ENCODE assay signal across 8 mouse cellular contexts in the genomic region with DNA sequence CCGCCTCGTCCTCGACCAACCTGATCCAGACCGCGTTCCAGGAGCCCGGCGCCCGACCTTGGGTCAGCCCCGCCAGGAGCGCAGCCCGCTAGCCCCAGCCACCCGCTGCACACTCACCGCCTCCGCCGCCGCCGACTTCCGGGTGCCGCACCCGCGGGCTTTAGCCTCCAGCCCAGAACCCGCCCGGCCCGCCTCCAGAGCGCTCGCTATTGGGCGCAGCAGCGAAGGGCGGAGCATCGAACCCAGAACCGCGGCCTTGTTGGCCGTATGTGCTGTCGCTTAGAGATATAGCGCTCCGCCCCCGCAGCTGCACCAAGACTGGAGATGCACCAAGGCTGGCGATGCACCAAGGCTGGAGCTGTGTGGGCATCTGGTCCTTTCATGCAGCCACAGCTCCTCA. TPM values are rescaled to one million over a fixed set of nuclear protein-coding genes. Genes with fewer than 3 reads are reported as not detected.
DNase-seq lines count a peak whose midpoint lies in the region; ATAC-seq lines count a peak whose summit lies in the region.

No protein-coding gene starts in this region.

- H3K27ac ChIP-seq in brown adipose tissue, adult 24 weeks (replicated peaks; ENCODE audit: low read depth, low read length): no peak overlapping the region; the same call in 1 of the 2 replicates
- H3K27ac ChIP-seq in heart, embryonic 14.5 days (replicated peaks in 1 of 2; ENCODE audit: control insufficient read depth in 1 of 2, insufficient read depth in 1 of 2, low read depth in 2 of 2, low read length in 2 of 2): peak overlapping the region; percentile 31 to 34; a peak in 2 of 4 replicates
- H3K27ac ChIP-seq in liver, embryonic 13.5 days: peak overlapping the region; percentile 90
- no peak overlapping the region for H3K27ac ChIP-seq in stomach, embryonic 16.5 days (ENCODE audit: low read length)

- H3K4me1 ChIP-seq in brown adipose tissue, adult 24 weeks (ENCODE audit: control insufficient read depth, insufficient read depth, insufficient read length, low read length): peaks cover 9% of the 10 kb centered on the region
- H3K4me1 ChIP-seq in heart, embryonic 14.5 days (ENCODE audit: control insufficient read depth in 2 of 2, insufficient read depth in 2 of 2, low read length in 2 of 2): peaks cover 14 to 44% of the 10 kb centered on the region in 2 experiments
- peaks cover 70% of the 10 kb centered on the region for H3K4me1 ChIP-seq in liver, embryonic 13.5 days (replicated peaks)
- H3K4me1 ChIP-seq in stomach, embryonic 16.5 days (ENCODE audit: control insufficient read depth, insufficient read depth, low read length): peaks cover 30% of the 10 kb centered on the region

- no peaks in the 10 kb centered on the region for H3K36me3 ChIP-seq in heart, embryonic 14.5 days (ENCODE audit: control insufficient read depth, insufficient read depth, low read length)
- H3K36me3 ChIP-seq in liver, embryonic 13.5 days: peaks cover 14% of the 10 kb centered on the region
- no peaks in the 10 kb centered on the region for H3K36me3 ChIP-seq in stomach, embryonic 16.5 days (ENCODE audit: control insufficient read depth, insufficient read depth, low read length)

- no peaks in the 10 kb centered on the region for H3K9me3 ChIP-seq in heart, embryonic 14.5 days (ENCODE audit: control insufficient read depth, low read length)
- H3K9me3 ChIP-seq in liver, embryonic 13.5 days (replicated peaks): no peaks in the 10 kb centered on the region
- no peaks in the 10 kb centered on the region for H3K9me3 ChIP-seq in stomach, embryonic 16.5 days (replicated peaks; ENCODE audit: control insufficient read depth, low read length)

- H3K9ac ChIP-seq in heart, embryonic 14.5 days (ENCODE audit: low read length): peak overlapping the region; percentile 84
- H3K9ac ChIP-seq in liver, embryonic 13.5 days: peak overlapping the region; percentile 88
- peak overlapping the region; percentile 73 for H3K9ac ChIP-seq in stomach, embryonic 16.5 days (ENCODE audit: low read length)

- peak; percentile 96 for DNase-seq in CD4-positive, CD25-positive, alpha-beta regulatory T cell, adult 2 months (ENCODE audit: low read depth, low spot score)
- peak; percentile 69 for DNase-seq in fat pad, adult 2 months (ENCODE audit: extremely low read depth, low read depth, low spot score)
- DNase-seq in kidney, postnatal 14 days: peak; percentile 97
- peak; percentile 98 for DNase-seq in liver, embryonic 13.5 days
- DNase-seq in neural tube, embryonic 10.5 days (ENCODE audit: extremely low spot score, low spot score): peak; percentile 95

- under 1% methylated on average over 38 of the region's 38 CpGs for WGBS in heart, embryonic 14.5 days
- under 1% methylated on average over 38 of the region's 38 CpGs for WGBS in liver, embryonic 13.5 days (ENCODE audit: insufficient replicate concordance)
- WGBS in stomach, embryonic 16.5 days: 1% methylated on average over 38 of the region's 38 CpGs

- H3K4me2 ChIP-seq in heart, embryonic 14.5 days (ENCODE audit: low read length): peak overlapping the region; percentile 74
- peak overlapping the region; percentile 90 for H3K4me2 ChIP-seq in liver, embryonic 13.5 days
- H3K4me2 ChIP-seq in stomach, embryonic 16.5 days (ENCODE audit: low read depth, low read length): peak overlapping the region; percentile 91

- ATAC-seq in heart, embryonic 14.5 days (ENCODE audit: insufficient number of reproducible peaks, insufficient read depth, low FRiP score, low read depth): peak; percentile 88
- peak; percentile 91 for ATAC-seq in liver, embryonic 13.5 days (ENCODE audit: low read depth)
- ATAC-seq in stomach, embryonic 16.5 days (ENCODE audit: insufficient read depth, low FRiP score): peak; percentile 89

- peak overlapping the region; percentile 91 for H3K4me3 ChIP-seq in brown adipose tissue, adult 24 weeks (ENCODE audit: insufficient read depth, low read depth, low read length)
- H3K4me3 ChIP-seq in heart, embryonic 14.5 days (ENCODE audit: control insufficient read depth in 1 of 2, insufficient read depth in 1 of 2, low read depth in 1 of 2, low read length in 2 of 2): peak overlapping the region; percentile 67 to 68
- peak overlapping the region; percentile 77 for H3K4me3 ChIP-seq in liver, embryonic 13.5 days (replicated peaks)
- H3K4me3 ChIP-seq in stomach, embryonic 16.5 days (replicated peaks; ENCODE audit: low read length): peak overlapping the region; percentile 73

- no peaks in the 10 kb centered on the region for H3K27me3 ChIP-seq in heart, embryonic 14.5 days (ENCODE audit: control insufficient read depth, insufficient read depth, low read length)
- peaks cover 32% of the 10 kb centered on the region for H3K27me3 ChIP-seq in liver, embryonic 13.5 days
- peaks cover 2% of the 10 kb centered on the region; the same call in 1 of the 2 replicates for H3K27me3 ChIP-seq in stomach, embryonic 16.5 days (ENCODE audit: control insufficient read depth, insufficient read depth, low read length)

RNA-seq across cellular contexts. Expression of gene Tango2, which starts 4.1 kb away (rescaled TPM):
- 23.5 and 26.3 TPM in 2 replicates for polyA plus RNA-seq in brown adipose tissue, adult 24 weeks (2012; ENCODE audit: insufficient read depth, insufficient read length, missing spikeins)
- 65.0 and 67.9 TPM in 2 replicates for polyA plus RNA-seq in heart, embryonic 14.5 days (2014; fragmentation: Nextera tagmentation; extraction: Ambion mirVana)
- polyA plus RNA-seq in liver, embryonic 13.5 days (2015; fragmentation: Nextera tagmentation; extraction: Ambion mirVana): 69.6 and 71.4 TPM in 2 replicates
- 27.6 and 32.7 TPM in 2 replicates for polyA plus RNA-seq in stomach, embryonic 16.5 days (2015; fragmentation: Nextera tagmentation; extraction: Ambion mirVana)

RNA-seq across cellular contexts. Expression of gene Arvcf, which starts 4.2 kb away (rescaled TPM):
- 3.8 and 4.7 TPM in 2 replicates for polyA plus RNA-seq in brown adipose tissue, adult 24 weeks (2012; ENCODE audit: insufficient read depth, insufficient read length, missing spikeins)
- 31.8 and 32.3 TPM in 2 replicates for polyA plus RNA-seq in heart, embryonic 14.5 days (2014; fragmentation: Nextera tagmentation; extraction: Ambion mirVana)
- polyA plus RNA-seq in liver, embryonic 13.5 days (2015; fragmentation: Nextera tagmentation; extraction: Ambion mirVana): 7.6 and 7.9 TPM in 2 replicates
- 25.3 and 26.0 TPM in 2 replicates for polyA plus RNA-seq in stomach, embryonic 16.5 days (2015; fragmentation: Nextera tagmentation; extraction: Ambion mirVana)

RNA-seq across cellular contexts. Expression of gene Dgcr8, which starts 54.7 kb away (rescaled TPM):
- polyA plus RNA-seq in brown adipose tissue, adult 24 weeks (2012; ENCODE audit: insufficient read depth, insufficient read length, missing spikeins): 4.8 and 4.9 TPM in 2 replicates
- 20.9 and 22.0 TPM in 2 replicates for polyA plus RNA-seq in heart, embryonic 14.5 days (2014; fragmentation: Nextera tagmentation; extraction: Ambion mirVana)
- 13.4 and 13.8 TPM in 2 replicates for polyA plus RNA-seq in liver, embryonic 13.5 days (2015; fragmentation: Nextera tagmentation; extraction: Ambion mirVana)
- polyA plus RNA-seq in stomach, embryonic 16.5 days (2015; fragmentation: Nextera tagmentation; extraction: Ambion mirVana): 23.3 and 25.9 TPM in 2 replicates

Comparison
In these comparisons a context has a peak if more than half of its experiments do, and no peak if none do; other contexts are left out.
1. H3K27ac ChIP-seq: peak in heart, embryonic 14.5 days (2 of 2) and liver, embryonic 13.5 days (single experiment); none in brown adipose tissue, adult 24 weeks (single experiment) and stomach, embryonic 16.5 days (single experiment).
2. Peak in every context shown above with its lines, with median percentiles within 50 percentile points of each other: DNase-seq, H3K4me3 ChIP-seq, ATAC-seq, H3K4me2 ChIP-seq and H3K9ac ChIP-seq.